ENCODE assay signal across 1 mouse cellular context in genomic region chr5:29577795-29578631, GRCm38 (mm10).
TF ChIP-seq lines count a peak whose summit lies in the region.

No protein-coding gene starts in this region.

TF ChIP-seq in MEL, 35 proteins besides CTCF, POLR2A, EP300 and RAD21 (continued from another document):
- TF ChIP-seq POLR2AphosphoS2 (IDR thresholded peaks at IDR 0.05; ENCODE audit: low read length) (no peak), CHD1 (IDR thresholded peaks at IDR 0.05; ENCODE audit: low read depth, low read length) (no peak), GATA1 (IDR thresholded peaks at IDR 0.05; ENCODE audit: low read depth, low read length) (no peak), ELF1 (IDR thresholded peaks at IDR 0.05; ENCODE audit: low read depth, low read length) (no peak), USF1 (IDR thresholded peaks at IDR 0.05; ENCODE audit: low read depth, low read length) (no peak)
TF ChIP-seq in MEL: peak in this region for 0.
